Mouse (Mus musculus) heart, embryonic 13.5 days (tissue): ENCODE results near the gene Slc3a2. TPM values are rescaled to one million over a fixed set of nuclear protein-coding genes. Genes with fewer than 3 reads are reported as not detected.

Experiments used
- ATAC-seq: fragments of 200-750 bp; cut with Nextera tagmentation; 2 replicates; pipeline ENCODE4 v1.8.0; 2017; ENCODE audit warnings: moderate TSS enrichment; ENCODE audit not compliant: insufficient number of reproducible peaks, low FRiP score, low TSS enrichment; ENCODE audit errors: extremely low read depth
- H3K27ac ChIP-seq: fragments of 300-500 bp; sonication (generic); replicated peaks from 2 replicates; pipeline ENCODE4 v1.5.1; 2015; ENCODE audit warnings: moderate library complexity, mild to moderate bottlenecking, inconsistent platforms
- H3K27me3 ChIP-seq: fragments of 300-500 bp; sonication (generic); replicated peaks from 2 replicates; pipeline ENCODE4 v1.6.1; 2015; ENCODE audit warnings: mild to moderate bottlenecking, inconsistent platforms
- H3K36me3 ChIP-seq: fragments of 300-500 bp; sonication (generic); 2 replicates; pipeline ENCODE4 v1.6.1; 2015; ENCODE audit warnings: mild to moderate bottlenecking, inconsistent platforms
- H3K4me1 ChIP-seq: fragments of 300-500 bp; sonication (generic); 2 replicates; pipeline ENCODE4 v1.6.1; 2015; ENCODE audit warnings: inconsistent platforms
- H3K4me2 ChIP-seq: fragments of 300-500 bp; sonication (generic); 2 replicates; pipeline ENCODE4 v1.6.1; 2015; ENCODE audit warnings: inconsistent platforms, mild to moderate bottlenecking, moderate library complexity
- H3K4me3 ChIP-seq: fragments of 300-500 bp; sonication (generic); 2 replicates; pipeline ENCODE4 v1.5.1; 2015; ENCODE audit warnings: moderate library complexity, mild to moderate bottlenecking, inconsistent platforms
- H3K9ac ChIP-seq: fragments of 300-500 bp; sonication (generic); 2 replicates; pipeline ENCODE4 v1.6.1; 2015; ENCODE audit warnings: inconsistent platforms, mild to moderate bottlenecking, moderate library complexity
- H3K9me3 ChIP-seq: fragments of 300-500 bp; sonication (generic); 2 replicates; pipeline ENCODE4 v1.6.1; 2016; ENCODE audit warnings: inconsistent platforms
- WGBS: fragments of 180-500 bp; shearing (Covaris S2); methylation state at CpG from one replicate; pipeline ENCODE4 v1.1.7; 2015; ENCODE audit warnings: mixed read lengths; 5-methylcytosine and 5-hydroxymethylcytosine counted together
- polyA plus RNA-seq: library from polyadenylated mRNA; unstranded; fragments of >200 nt; fragmentation: Nextera tagmentation; extraction: Ambion mirVana; gene quantifications from 2 replicates; pipeline ENCODE4 v1.2.1, GENCODE M21; 2015

Gene Slc3a2
- polyA plus RNA-seq, 1 experiment from 2014 or later, result 72.8 TPM

DNA sequence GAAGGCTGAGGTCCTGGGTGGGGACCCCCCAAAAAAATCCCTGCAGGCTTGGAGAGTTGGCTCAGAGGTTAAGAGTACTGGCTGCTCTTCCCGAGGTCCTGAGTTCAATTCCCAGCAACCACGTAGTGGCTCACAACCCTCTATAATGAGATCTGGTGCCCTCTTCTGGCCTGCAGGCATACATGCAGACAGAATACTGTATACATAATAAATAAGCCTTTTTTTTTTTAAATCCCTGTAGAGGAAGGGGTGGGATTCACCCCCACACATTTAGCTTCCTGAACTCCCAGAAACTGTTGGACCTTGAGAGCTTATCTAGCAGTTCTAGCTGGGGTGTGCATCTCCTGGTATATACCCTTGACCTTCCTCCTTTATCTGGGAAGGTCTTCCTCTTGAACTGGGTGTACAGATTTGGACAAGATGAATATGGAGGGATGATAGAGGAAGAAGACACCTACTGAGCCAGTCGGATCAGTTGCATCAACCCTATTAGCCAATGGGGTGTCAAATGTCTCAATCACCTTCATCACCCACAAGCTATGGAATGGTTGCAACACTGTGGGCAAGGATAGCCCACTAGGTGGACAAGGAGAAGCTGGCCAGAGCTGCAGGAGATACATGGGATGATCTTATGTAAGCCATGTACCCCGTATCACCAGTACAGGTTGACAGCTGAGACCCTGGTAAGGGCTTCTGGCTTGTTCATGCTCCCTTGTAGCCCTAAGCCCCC is 41.4 kb downstream of the Slc3a2 start:
- H3K4me2 ChIP-seq, result no peak overlapping the region
- H3K9me3 ChIP-seq, result no peaks in the 10 kb centered on the region
- H3K36me3 ChIP-seq, result no peaks in the 10 kb centered on the region
- H3K27me3 ChIP-seq, result peaks cover 13% of the 10 kb centered on the region; the same call in 1 of the 2 replicates
- H3K27ac ChIP-seq, result no peak overlapping the region
- no peak overlapping the region for H3K9ac ChIP-seq
- 0 out of 2 replicates have a peak, but pooled peaks cover 11% of the 10 kb centered on the region for H3K4me1 ChIP-seq
- 89% methylated on average over 4 of the region's 4 CpGs for WGBS
- no peak overlapping the region for H3K4me3 ChIP-seq
- ATAC-seq, result no peak

- H3K36me3 ChIP-seq, result no peaks in the 10 kb centered on the region
- ATAC-seq, result no peak
- no peak overlapping the region for H3K9ac ChIP-seq
- H3K4me1 ChIP-seq, result 0 out of 2 replicates have a peak, but pooled peaks cover 11% of the 10 kb centered on the region
- H3K9me3 ChIP-seq, result no peaks in the 10 kb centered on the region
- 30% methylated on average over 18 of the region's 18 CpGs for WGBS
- no peak overlapping the region for H3K4me3 ChIP-seq
- H3K4me2 ChIP-seq, result peak overlapping the region; percentile 55
- no peak overlapping the region for H3K27ac ChIP-seq
- peaks cover 13% of the 10 kb centered on the region; the same call in 1 of the 2 replicates for H3K27me3 ChIP-seq
Measured at GRCm38 (mm10) chr19:8679031-8679779, 44.0 kb downstream of the Slc3a2 start.

GRCm38 (mm10) chr19:8673336-8674063 is 49.7 kb downstream of the Slc3a2 start:
- no peak overlapping the region for H3K4me2 ChIP-seq
- H3K27ac ChIP-seq, result no peak overlapping the region
- H3K4me1 ChIP-seq, result peaks cover 6% of the 10 kb centered on the region
- ATAC-seq, result no peak
- no peak overlapping the region for H3K9ac ChIP-seq
- 27% methylated on average over 9 of the region's 9 CpGs for WGBS
- H3K27me3 ChIP-seq, result peaks cover 7% of the 10 kb centered on the region
- no peaks in the 10 kb centered on the region for H3K9me3 ChIP-seq
- no peak overlapping the region for H3K4me3 ChIP-seq
- no peaks in the 10 kb centered on the region for H3K36me3 ChIP-seq

DNA sequence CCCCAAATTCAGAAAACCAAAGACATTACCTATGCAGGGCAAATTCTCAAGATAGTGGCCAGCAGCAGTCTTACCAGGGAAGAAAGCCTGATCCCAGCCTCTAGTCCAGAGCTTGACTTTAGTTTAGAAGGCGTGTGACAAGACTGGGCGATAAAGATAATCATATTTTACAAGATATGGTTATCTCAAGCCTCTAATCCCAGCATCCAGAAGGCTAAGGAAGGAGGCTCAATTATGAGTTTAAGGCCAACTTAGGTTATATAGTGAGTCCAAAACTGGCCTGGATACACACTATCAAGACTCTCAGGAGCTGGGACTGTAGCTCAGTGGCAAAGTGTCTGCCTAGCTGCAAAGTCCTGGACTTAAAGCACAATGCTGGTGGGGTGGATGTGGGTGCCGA is 50.3 kb downstream of the Slc3a2 start:
- no peaks in the 10 kb centered on the region for H3K9me3 ChIP-seq
- WGBS, result 75% methylated on average over 3 of the region's 3 CpGs
- ATAC-seq, result no peak
- H3K4me2 ChIP-seq, result no peak overlapping the region
- no peak overlapping the region for H3K9ac ChIP-seq
- H3K4me3 ChIP-seq, result no peak overlapping the region
- H3K4me1 ChIP-seq, result peaks cover 6% of the 10 kb centered on the region
- peaks cover 3% of the 10 kb centered on the region for H3K27me3 ChIP-seq
- no peak overlapping the region for H3K27ac ChIP-seq
- no peaks in the 10 kb centered on the region for H3K36me3 ChIP-seq

GRCm38 (mm10) chr19:8665746-8666145 is 57.4 kb downstream of the Slc3a2 start:
- Histone ChIP-seq H3K9ac (no peak overlapping the region), H3K4me3 (no peak overlapping the region), H3K4me1 (peaks cover 18% of the 10 kb centered on the region), H3K27me3 (peaks cover 41% of the 10 kb centered on the region), H3K9me3 (no peaks in the 10 kb centered on the region), H3K27ac (no peak overlapping the region), H3K36me3 (no peaks in the 10 kb centered on the region), H3K4me2 (no peak overlapping the region)
- ATAC-seq, result no peak
- 68% methylated on average over 5 of the region's 5 CpGs for WGBS

- no peak overlapping the region for H3K4me2 ChIP-seq
- WGBS, result 67% methylated on average over 3 of the region's 3 CpGs
- no peak for ATAC-seq
Measured at GRCm38 (mm10) chr19:8664859-8665258, 58.3 kb downstream of the Slc3a2 start.

DNA sequence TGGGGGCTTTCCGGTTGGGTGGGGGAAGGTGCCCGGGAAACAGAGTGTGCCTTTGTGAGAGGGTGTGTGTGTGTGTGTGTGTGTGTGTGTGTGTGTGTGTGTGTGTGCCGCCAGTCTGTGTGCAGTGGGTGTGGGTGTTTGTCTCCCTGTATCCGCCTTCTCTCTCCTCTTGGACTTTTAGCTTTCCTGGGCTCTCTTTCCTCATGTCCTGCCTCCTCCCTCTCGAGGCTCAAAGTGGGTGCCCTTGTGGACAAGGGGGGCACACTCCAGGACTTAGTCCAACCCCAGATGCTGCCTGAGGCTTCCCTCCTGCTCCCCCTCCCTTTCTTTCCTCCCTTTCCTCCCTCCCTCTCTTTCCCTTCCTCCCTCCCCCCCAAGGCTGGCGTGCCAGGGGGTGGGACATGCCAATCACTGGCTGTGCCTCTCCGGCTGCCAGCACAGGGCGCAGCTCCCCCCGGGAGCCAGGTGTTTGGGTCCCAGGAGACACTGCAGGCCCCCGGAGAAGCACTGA is 59.2 kb downstream of the Slc3a2 start:
- Histone ChIP-seq H3K36me3 (no peaks in the 10 kb centered on the region), H3K27me3 (peaks cover 43% of the 10 kb centered on the region), H3K4me2 (peak overlapping the region; percentile 22; the same call in 1 of the 2 replicates), H3K27ac (no peak overlapping the region), H3K9ac (0 out of 2 replicates have a peak overlapping the region, but pooled peaks have one; percentile 19), H3K9me3 (no peaks in the 10 kb centered on the region), H3K4me1 (peaks cover 18% of the 10 kb centered on the region), H3K4me3 (no peak overlapping the region)
- no peak for ATAC-seq
- WGBS, result 43% methylated on average over 8 of the region's 10 CpGs

More at GRCm38 (mm10) chr19:8664859-8665258, 58.3 kb downstream of the Slc3a2 start:
- peaks cover 43% of the 10 kb centered on the region for H3K27me3 ChIP-seq
- no peak overlapping the region for H3K27ac ChIP-seq
- peaks cover 18% of the 10 kb centered on the region for H3K4me1 ChIP-seq
- H3K9ac ChIP-seq, result no peak overlapping the region
- H3K9me3 ChIP-seq, result no peaks in the 10 kb centered on the region
- H3K4me3 ChIP-seq, result no peak overlapping the region
- H3K36me3 ChIP-seq, result no peaks in the 10 kb centered on the region

GRCm38 (mm10) chr19:8663360-8663839 is 59.8 kb downstream of the Slc3a2 start, which contains the start of gene Chrm1:
TSS of gene Chrm1 (plus strand) at chr19:8663789.
- 0 out of 2 replicates have a peak within 1 kb of the TSS, but pooled peaks have one; percentile 19 for H3K9ac ChIP-seq
- no peak for ATAC-seq

GRCm38 (mm10) chr19:8662337-8662736 is 60.8 kb downstream of the Slc3a2 start:
- H3K27me3 ChIP-seq, result peaks cover 46% of the 10 kb centered on the region
- H3K4me1 ChIP-seq, result peaks cover 18% of the 10 kb centered on the region
- no peaks in the 10 kb centered on the region for H3K36me3 ChIP-seq
- peak overlapping the region; percentile 81 for H3K9ac ChIP-seq
- no peak for ATAC-seq
- peak overlapping the region; percentile 58 for H3K4me3 ChIP-seq
- no peak overlapping the region for H3K27ac ChIP-seq
- H3K4me2 ChIP-seq, result peak overlapping the region; percentile 96
- no peaks in the 10 kb centered on the region for H3K9me3 ChIP-seq
- 2% methylated on average over 11 of the region's 11 CpGs for WGBS

More at GRCm38 (mm10) chr19:8663360-8663839, 59.8 kb downstream of the Slc3a2 start, which contains the start of gene Chrm1:
- Histone ChIP-seq H3K27ac (no peak within 1 kb of the TSS), H3K4me3 (0 out of 2 replicates have a peak within 1 kb of the TSS, but pooled peaks have one; percentile 58), H3K4me1 (peaks cover 18% of the 10 kb centered on the region), H3K9me3 (no peaks in the 10 kb centered on the region), H3K4me2 (peak within 1 kb of the TSS; percentile 96), H3K36me3 (no peaks in the 10 kb centered on the region), H3K27me3 (peaks cover 43% of the 10 kb centered on the region)
- 72% methylated on average over 9 of the region's 9 CpGs for WGBS

- H3K36me3 ChIP-seq, result no peaks in the 10 kb centered on the region
- no peaks in the 10 kb centered on the region for H3K9me3 ChIP-seq
- no peak for ATAC-seq
- H3K4me2 ChIP-seq, result peak overlapping the region; percentile 96
- H3K4me1 ChIP-seq, result peaks cover 18% of the 10 kb centered on the region
- peak overlapping the region; percentile 81 for H3K9ac ChIP-seq
- WGBS, result 1% methylated on average over 35 of the region's 35 CpGs
- peak overlapping the region; percentile 58 for H3K4me3 ChIP-seq
- no peak overlapping the region for H3K27ac ChIP-seq
- peaks cover 46% of the 10 kb centered on the region for H3K27me3 ChIP-seq
Measured at GRCm38 (mm10) chr19:8661821-8662307, 61.3 kb downstream of the Slc3a2 start.
